Mouse (Mus musculus) cerebellum, adult 11 months (tissue): ENCODE measurements around the gene Spata32.
A peak's percentile ranks its signal among the peaks of the same experiment; 100 is the strongest.
"Not testable (repeated sequence)": the region's sequence is repeated elsewhere in the genome, so short reads cannot be mapped to it uniquely, and the experiment has no call there.

Experiments used
- DNase-seq: peaks from one replicate; pipeline ENCODE4 v3.0.0; 2022

Spata32 gene

GRCm38 (mm10) chr11:103246081-103246730 is 28.0 kb upstream of the Spata32 start:
- no peak for DNase-seq

GRCm38 (mm10) chr11:103244856-103245255 is 26.6 kb upstream of the Spata32 start:
- peak; percentile 46 for DNase-seq

- no peak for DNase-seq
Measured at GRCm38 (mm10) chr11:103240740-103241139, 22.5 kb upstream of the Spata32 start.

GRCm38 (mm10) chr11:103237757-103238156 is 19.5 kb upstream of the Spata32 start:
- no peak for DNase-seq

- no peak for DNase-seq
Measured at GRCm38 (mm10) chr11:103236903-103237302, 18.7 kb upstream of the Spata32 start.

- no peak for DNase-seq
Measured at GRCm38 (mm10) chr11:103236431-103236830, 18.2 kb upstream of the Spata32 start.

GRCm38 (mm10) chr11:103235702-103236101 is 17.5 kb upstream of the Spata32 start:
- DNase-seq: no peak

GRCm38 (mm10) chr11:103234447-103234846 is 16.2 kb upstream of the Spata32 start:
- no peak for DNase-seq

GRCm38 (mm10) chr11:103232966-103233365 is 14.7 kb upstream of the Spata32 start:
- DNase-seq: peak; percentile 75

- no peak for DNase-seq
Measured at GRCm38 (mm10) chr11:103231367-103231766, 13.1 kb upstream of the Spata32 start.

GRCm38 (mm10) chr11:103230626-103231025 is 12.4 kb upstream of the Spata32 start:
- DNase-seq: no peak

- DNase-seq: no peak
Measured at GRCm38 (mm10) chr11:103229608-103230007, 11.4 kb upstream of the Spata32 start.

GRCm38 (mm10) chr11:103223951-103224456 is 5.8 kb upstream of the Spata32 start:
- DNase-seq: no peak

- no peak for DNase-seq
Measured at GRCm38 (mm10) chr11:103223444-103223843, 5.2 kb upstream of the Spata32 start.

- not testable (repeated sequence) for DNase-seq
Measured at GRCm38 (mm10) chr11:103222718-103223117, 4.5 kb upstream of the Spata32 start.

GRCm38 (mm10) chr11:103221437-103221836 is 3.2 kb upstream of the Spata32 start:
- no peak for DNase-seq

- no peak for DNase-seq
Measured at GRCm38 (mm10) chr11:103219995-103220394, 1.8 kb upstream of the Spata32 start.

- peak; percentile 34 for DNase-seq
Measured at GRCm38 (mm10) chr11:103219259-103219658, 1.0 kb upstream of the Spata32 start.

GRCm38 (mm10) chr11:103218517-103218901 is 277 bp upstream of the Spata32 start:
- no peak for DNase-seq

GRCm38 (mm10) chr11:103215355-103215754 is 2.9 kb downstream of the Spata32 start:
- no peak for DNase-seq

GRCm38 (mm10) chr11:103213712-103214111 is 4.5 kb downstream of the Spata32 start:
- DNase-seq: no peak

GRCm38 (mm10) chr11:103210291-103210690 is 7.9 kb downstream of the Spata32 start:
- no peak for DNase-seq

- no peak for DNase-seq
Measured at GRCm38 (mm10) chr11:103208458-103208857, 9.8 kb downstream of the Spata32 start, which contains the start of gene 1700023F06Rik. Gene 1700023F06Rik, minus strand, starts transcription at chr11:103208558.

GRCm38 (mm10) chr11:103206203-103206602 is 12.0 kb downstream of the Spata32 start:
- no peak for DNase-seq

GRCm38 (mm10) chr11:103202376-103202775 is 15.9 kb downstream of the Spata32 start:
- DNase-seq: no peak
